Mouse (Mus musculus) left cerebral cortex, postnatal 25 days (tissue): ENCODE data around the gene Tmigd1. TPM values are rescaled to one million over a fixed set of nuclear protein-coding genes. Genes with fewer than 3 reads are reported as not detected.

Source experiments
- DNase-seq, 2 experiments: peaks; one replicate each; pipeline ENCODE4 v3.0.0; 2022; ENCODE audit warnings: low spot score in 2 of 2, mixed read lengths in 1 of 2
- intact Hi-C: fragments of 180-260 bp; cut with DNase I; formaldehyde crosslinking; loops from one replicate; pipeline ENCODE4 v1.15.1; 2025
- total RNA-seq, 2 experiments: library from RNA; stranded (reverse); gene quantifications; 2 replicates each; pipeline ENCODE4 v1.2.3; 2021

The Tmigd1 gene
- not detected for total RNA-seq

GRCm38 (mm10) chr11:76901579-76902361, at the start of gene Tmigd1:
TSS of gene Tmigd1 (plus strand) at chr11:76902159.
- no peak for DNase-seq
- intact Hi-C loops, result no loop called here

- intact Hi-C loops, result no loop called here
- DNase-seq, result no peak
Observed at GRCm38 (mm10) chr11:76854475-76855341, 47.3 kb upstream of the Tmigd1 start.

DNA sequence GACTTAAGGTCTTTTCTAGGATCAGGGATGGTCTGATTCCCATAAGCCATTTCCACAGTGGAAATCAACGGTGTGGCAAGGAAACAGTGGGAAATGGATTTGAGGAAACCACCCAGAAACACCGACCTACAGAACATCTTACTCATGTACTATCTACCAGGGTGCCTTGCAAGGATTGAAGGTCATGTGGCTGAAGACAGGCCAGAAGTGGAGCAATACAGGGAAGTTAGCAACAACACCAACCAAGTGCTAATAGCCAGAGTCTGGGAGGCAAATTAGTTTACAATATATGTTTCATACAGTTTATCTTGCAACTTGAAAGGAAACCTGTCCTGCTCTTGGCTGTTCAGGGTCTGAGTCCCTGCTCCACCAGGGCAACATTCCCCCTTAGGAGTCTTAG, 45.4 kb upstream of the Tmigd1 start:
- no peak for DNase-seq
- intact Hi-C loops, result no loop called here

- DNase-seq, result peak; percentile 18 to 64
- intact Hi-C loops, result no loop called here
Observed at GRCm38 (mm10) chr11:76857111-76857510, 44.8 kb upstream of the Tmigd1 start.

DNA sequence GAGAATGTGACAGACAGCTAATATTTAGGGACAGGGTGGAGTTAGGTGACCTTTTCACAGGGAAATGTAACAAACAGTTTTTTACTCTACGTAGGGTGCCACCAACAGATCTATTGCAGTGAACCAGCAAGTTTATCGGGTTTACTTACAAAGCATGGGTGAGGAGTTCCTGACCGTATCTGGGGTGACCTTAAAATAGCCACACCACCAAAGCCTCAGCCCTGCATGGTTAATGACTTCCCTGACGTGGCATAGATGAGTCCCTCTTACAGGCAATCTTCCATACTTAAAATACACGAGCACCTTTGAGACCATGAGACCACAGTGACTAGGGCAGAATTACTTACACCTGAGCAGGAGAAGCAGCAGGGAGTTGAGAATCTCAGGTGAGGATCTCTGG, 43.2 kb upstream of the Tmigd1 start:
- intact Hi-C loops, result no loop called here
- no peak for DNase-seq

DNA sequence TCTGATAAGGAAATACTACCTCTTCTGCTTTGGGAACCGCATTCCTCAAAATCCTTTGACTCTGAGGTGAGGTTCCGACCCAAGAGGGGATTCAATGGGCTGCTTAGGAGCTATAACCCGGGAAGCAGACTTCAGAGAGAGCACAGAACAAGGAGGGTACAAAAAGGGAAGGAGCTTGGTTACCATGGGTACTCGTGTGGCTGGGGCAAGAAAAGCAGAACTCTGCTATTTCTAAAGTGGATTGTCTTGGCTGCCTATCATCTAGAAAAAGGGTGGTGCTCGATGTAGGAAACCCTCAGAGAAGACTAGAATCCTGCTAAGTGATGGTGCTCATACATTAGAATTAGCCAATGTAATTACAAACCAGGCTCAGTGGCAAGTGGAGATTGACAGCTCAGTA, 42.7 kb upstream of the Tmigd1 start:
- DNase-seq, result no peak
- intact Hi-C loops, result no loop called here

DNA sequence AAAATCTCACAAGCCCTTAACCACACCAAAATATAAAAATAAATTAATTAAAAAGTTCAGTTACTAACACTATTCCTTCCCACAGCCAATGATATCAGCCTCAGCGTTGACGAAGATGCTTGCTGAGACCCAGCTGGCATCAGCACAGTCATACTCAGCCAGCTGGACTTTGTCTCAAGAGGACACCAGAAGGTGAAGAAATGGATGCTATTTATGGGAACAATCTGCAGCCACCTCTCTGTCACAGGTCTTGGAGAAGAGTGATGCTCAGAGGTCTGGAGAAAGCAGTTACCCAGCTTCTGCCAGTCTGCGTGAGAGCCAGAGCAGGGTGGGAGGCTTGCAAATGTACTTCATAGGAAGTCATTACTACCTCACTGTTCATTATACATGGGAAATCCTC, 40.8 kb upstream of the Tmigd1 start:
- DNase-seq, result no peak
- intact Hi-C loops, result no loop called here

- intact Hi-C loops, result no loop called here
- DNase-seq, result no peak
Observed at GRCm38 (mm10) chr11:76872556-76873234, 29.3 kb upstream of the Tmigd1 start.

DNA sequence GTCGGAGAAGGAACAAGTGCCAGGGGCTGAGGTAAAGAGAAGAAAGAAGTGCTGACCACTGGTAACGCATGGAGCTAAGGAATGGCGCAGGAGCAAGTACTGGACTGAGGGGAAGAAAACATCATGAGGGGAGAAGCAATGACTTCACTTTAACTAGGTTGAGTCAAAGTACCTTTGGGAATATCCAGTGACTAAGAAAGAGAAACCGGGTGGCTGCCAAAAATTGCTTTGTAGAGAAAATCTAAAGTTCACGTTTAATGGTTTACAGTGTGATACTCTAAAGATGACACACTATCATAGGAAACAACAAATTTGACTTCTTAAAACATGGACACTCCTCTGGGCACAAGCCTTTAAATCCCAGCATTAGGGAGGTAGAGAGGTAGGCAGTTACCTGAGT, 28.1 kb upstream of the Tmigd1 start:
- no peak for DNase-seq
- intact Hi-C loops, result no loop called here

- intact Hi-C loops, result no loop called here
- DNase-seq, result no peak
Observed at GRCm38 (mm10) chr11:76874766-76875165, 27.2 kb upstream of the Tmigd1 start.

GRCm38 (mm10) chr11:76879816-76880215, 22.1 kb upstream of the Tmigd1 start:
- no peak for DNase-seq
- intact Hi-C loops, result no loop called here

DNA sequence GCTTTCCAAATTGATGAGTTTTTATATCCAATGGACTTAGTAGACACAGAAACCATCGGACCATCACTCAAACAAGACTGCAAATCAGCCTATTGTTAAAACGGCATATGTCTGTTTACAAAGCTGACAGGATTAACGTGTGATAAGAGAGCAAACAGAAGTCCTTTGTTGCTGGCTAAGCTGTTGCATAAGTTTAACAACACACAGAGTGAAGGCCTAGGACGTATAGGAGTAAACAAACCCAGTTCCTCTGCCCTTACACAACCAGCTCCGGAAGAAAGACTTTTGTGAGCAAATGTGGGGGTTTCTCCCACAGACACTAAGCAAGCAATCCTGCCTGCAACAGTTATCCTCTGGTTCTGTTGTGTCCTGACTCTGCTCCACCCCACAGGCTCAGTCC, 17.5 kb upstream of the Tmigd1 start:
- DNase-seq, result no peak
- intact Hi-C loops, result no loop called here

GRCm38 (mm10) chr11:76889339-76890164, 12.4 kb upstream of the Tmigd1 start:
- intact Hi-C loops, result loop anchor here (5.0 kb wide), 1 partner anchor 82 kb away; no protein-coding TSS in a partner anchor
- no peak for DNase-seq

DNA sequence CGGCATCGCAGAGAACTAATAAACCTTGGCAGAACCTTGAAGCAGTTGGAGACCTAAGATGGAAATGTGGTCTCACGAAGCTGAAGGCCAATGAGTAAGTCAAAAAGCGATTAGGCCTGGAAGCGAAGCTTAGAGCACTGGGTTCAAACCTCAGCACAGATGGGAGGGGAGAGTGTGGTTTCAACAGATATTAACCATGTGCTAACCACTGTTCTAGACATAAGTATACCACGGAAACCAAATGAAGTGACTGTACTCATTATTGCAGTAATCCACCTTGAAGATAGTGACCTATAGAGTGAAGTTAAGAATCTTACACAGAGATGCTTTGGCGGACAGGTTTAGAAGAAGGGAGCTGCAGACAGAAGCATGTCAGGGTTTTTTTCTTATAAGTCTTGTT, 10.8 kb upstream of the Tmigd1 start:
- DNase-seq, result no peak
- intact Hi-C loops, result loop anchor here (5.0 kb wide), 1 partner anchor 84 kb away; no protein-coding TSS in a partner anchor

DNA sequence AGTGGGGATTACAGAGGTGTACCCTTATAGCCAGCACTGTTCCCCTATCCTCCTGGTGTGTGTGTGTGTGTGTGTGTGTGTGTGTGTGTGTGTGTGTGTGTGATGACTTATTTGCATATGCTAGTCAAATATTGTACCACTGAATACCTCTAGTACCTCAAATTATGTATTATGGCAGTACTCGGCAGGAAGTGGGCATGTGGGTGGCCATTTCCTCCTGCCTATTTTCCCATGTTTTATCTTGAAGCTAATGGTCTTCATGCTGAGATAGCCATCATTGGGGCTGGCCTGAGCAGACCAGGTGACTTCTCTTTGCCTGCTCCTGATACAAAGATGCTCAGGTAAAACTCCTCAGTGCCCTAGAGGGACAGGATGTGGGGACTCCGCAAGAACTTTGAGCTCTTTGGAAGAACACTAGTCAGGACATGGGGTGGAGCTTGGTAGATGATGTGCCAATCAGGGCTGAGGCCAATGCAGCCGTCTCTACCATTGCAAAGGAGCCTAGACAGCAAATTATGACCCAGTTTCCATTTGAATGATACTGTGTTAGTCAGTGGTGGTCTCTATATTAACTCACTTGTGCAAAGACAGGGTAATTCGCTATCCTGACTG, 10.1 kb upstream of the Tmigd1 start:
- DNase-seq, result no peak
- intact Hi-C loops, result loop anchor here (5.0 kb wide), 1 partner anchor 85 kb away; no protein-coding TSS in a partner anchor

DNA sequence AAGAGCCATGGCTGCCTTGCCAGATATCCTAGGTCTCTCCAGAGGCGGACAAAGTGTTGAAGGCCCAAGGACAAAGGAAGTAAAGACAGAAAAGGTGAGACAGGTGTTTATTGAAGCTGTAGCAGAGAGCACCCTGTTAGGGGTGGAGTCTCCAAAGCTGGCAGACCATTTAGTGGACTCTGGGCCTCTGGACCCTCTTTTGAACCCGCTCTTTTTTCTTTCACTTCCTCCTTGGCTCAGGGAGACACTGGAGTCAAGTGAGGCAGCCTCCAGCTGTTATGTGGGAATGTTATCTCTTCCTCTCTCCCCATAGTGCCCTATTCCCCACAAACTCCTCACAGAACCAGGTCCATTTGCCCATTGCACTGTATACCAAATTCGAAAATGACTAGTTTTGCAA, 9.0 kb upstream of the Tmigd1 start:
- intact Hi-C loops, result loop anchor here (5.0 kb wide), 1 partner anchor 86 kb away; no protein-coding TSS in a partner anchor
- DNase-seq, result no peak

DNA sequence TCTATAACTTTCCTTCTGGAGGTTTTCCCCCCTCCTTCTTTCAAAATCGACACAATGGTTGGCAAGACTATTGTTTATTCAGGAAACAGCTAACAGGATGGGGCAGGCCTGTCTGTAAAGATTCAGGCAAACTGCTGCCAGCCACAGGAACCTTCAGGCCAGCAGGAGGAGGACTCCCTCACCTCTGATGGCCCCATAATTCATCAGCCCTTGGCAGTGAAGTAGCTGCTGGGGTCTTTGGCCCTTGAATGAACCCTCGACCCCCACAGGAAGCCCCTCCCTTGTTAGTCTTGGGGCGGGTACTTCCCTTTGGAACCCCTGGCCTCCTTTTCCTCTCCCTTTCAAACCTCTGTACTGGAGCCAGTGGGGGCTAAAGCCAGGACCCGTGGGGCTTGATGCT, 8.4 kb upstream of the Tmigd1 start:
- intact Hi-C loops, result loop anchor here (5.0 kb wide), 1 partner anchor 86 kb away; no protein-coding TSS in a partner anchor
- no peak for DNase-seq

DNA sequence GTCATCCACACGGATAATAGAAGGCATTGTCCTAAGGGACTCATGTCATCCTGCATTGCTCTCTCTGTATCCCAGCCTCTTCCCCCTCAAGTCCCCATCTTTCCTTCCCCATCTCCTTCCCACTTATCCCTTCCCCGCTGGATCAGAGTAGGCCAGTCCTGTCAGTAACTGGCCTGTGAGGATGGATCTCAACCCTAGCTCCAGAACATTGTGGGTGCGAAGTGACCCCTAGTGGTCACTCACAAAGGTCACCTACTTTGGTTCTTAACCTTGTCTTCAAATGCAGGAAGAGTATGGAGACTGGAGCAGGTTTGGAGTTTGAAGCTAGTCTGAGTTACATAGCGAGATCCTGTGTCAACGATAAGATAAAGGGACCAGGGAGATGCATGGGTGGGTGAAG, 7.7 kb upstream of the Tmigd1 start:
- peak in 1 of 2 experiments; percentile 25 for DNase-seq
- intact Hi-C loops, result loop anchor here (2.0 to 5.0 kb wide), 2 partner anchors 87 to 105 kb away; no protein-coding TSS in a partner anchor

- intact Hi-C loops, result no loop called here
- DNase-seq, result no peak
Observed at GRCm38 (mm10) chr11:76896360-76896759, 5.6 kb upstream of the Tmigd1 start.
